Mouse (Mus musculus) retina, embryonic 14.5 days (tissue): ENCODE results near the gene Ppp2r2c.
A peak's percentile ranks its signal among the peaks of the same experiment; 100 is the strongest.
"Not testable (repeated sequence)": the region's sequence is repeated elsewhere in the genome, so short reads cannot be mapped to it uniquely, and the experiment has no call there.

Source experiments
- DNase-seq: peaks from one replicate; pipeline ENCODE4 v3.0.0-alpha.2; 2015; ENCODE audit warnings: low spot score

Gene Ppp2r2c

DNA sequence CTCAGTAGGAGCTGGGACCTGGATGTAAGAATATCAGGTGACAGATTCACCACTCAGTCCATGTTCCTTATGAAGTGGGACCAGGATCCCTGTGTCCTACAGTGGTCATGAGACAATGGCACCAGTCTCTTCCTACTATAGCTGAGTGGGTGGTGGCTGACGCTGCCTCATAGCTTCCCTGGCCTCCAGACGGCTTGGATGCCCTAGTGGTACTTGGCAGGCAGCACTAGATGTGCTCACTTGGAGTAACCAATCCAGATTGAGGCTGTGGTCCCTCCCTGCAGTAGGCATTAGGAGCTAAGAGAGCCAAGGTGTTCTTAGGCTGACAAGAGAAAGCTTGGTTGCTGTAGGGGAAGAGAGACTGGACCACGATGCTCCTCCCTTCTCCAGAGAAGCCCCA is 61.1 kb downstream of the Ppp2r2c start:
- DNase-seq: no peak

DNA sequence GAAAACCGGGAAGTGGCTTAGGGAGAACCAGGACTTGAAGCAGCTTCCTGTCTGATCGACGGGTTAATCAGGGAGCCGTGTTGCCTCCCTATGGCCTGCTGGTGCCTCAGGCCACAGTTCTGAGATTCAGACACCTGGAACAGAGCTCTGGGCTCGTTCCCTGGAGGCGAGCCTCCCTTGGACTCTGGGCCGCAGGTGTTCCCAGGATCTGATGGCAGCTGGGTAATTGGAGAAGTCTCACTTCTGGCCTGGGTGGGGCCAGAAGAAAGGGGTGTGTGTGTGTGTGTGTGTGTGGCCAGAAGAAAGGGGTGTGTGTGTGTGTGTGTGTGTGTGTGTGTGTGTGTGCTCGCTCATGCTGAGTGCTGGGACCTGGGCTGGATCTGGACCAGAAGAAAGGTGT is 65.1 kb downstream of the Ppp2r2c start:
- no peak for DNase-seq

DNA sequence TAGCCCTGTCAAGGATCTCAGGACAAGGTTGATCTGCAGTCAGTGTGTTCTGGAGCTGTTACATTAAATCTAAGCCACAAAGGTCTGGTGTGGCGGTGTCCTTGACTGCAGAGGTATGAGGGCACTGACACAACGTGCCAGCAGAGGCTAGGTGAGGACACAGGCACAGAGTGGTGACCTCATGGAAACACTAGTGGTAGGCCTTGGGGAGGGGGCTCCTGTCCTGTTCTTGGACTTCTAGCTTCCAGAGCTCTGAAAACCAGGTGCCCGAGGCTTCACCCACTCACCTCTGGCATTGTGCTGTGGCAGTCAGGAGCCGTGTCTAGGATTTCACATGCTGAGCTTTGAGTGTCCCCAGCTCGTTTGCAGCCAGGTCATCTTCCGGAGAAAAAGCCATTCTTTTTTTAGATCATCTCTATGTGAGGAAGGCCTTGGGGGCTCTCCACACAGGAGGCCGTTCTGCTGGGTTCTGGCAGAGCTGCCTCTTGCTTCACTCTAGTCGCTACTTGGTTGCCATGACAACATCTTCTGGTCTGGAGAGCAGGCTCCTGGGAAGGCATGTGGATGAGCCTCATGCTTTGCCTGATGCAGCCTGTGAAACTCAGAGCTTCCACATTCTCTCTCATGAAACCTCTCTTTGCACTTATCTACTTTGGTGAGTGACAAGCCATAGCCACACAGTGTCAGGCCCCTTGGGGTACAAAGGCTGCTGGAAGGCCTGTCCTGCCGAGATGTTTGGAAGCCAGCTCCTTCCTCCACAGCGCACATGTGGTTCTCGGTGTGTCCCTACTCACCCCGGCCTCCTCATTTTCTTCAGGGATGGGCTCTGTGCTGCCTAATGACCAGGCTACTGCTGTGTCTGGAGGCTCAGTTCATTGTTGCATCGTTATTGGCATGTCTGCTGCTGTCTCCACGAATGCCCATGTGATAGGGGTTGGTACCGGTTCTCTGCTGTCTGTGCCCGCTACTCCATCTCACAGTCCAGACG is 67.5 kb downstream of the Ppp2r2c start:
- DNase-seq: peak; percentile 68

DNA sequence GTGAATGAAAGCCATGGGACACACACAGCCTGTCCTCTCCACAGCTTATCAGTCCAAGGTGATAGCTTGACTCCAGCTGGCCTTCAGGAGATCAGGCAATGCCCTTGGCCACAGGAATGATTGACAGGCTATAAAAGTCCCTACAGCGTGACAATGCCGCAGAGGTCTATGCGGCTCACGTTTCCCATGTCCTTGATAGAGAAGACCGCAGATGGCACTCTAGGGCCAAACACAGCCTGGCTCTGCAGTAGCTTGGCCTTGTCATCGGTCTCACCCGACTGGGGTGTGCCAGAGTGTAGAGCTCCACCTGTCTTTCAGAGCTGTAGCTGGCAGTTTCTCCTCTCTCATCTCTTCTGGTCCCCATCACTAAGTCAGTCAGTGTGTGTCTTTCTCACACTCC is 68.2 kb downstream of the Ppp2r2c start:
- no peak for DNase-seq

DNA sequence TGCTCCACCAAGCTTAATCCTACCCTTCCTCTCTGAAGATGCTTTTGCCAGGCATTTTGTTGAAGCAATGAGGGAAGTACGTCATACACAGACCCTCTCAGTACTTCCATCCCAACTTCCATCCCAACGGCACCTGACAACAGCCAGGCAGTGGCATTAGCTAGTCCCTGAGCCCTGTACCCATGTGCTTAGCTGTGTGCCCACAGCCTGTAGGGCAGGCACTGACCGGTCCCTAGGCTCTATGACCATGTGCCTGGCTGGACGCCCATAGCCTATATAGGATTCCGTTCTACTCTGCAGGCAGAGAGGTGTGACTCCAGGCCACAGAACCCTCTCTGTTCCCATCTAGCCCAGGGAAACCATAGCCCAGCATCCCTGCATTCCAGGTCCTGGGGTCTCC is 69.7 kb downstream of the Ppp2r2c start:
- DNase-seq: no peak

DNA sequence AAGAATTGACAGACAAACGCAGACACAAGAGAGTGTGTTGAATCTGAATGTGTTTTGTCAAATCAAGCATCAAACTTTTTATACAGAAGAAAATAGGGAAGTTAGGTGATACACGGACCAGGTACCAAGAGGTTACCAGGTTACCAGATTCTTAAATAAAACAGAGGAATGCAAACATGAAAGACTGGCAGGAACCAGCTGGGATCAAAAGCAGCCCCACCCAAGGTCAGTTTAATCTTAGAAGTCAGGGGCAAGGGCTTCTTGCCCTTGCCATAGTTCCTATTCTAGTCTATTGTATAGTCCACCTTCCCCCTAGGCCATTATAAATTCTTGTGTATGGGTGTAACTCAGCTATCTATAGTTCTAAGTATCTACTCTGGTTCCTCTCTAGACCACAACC is 70.7 kb downstream of the Ppp2r2c start:
- not testable (repeated sequence) for DNase-seq

DNA sequence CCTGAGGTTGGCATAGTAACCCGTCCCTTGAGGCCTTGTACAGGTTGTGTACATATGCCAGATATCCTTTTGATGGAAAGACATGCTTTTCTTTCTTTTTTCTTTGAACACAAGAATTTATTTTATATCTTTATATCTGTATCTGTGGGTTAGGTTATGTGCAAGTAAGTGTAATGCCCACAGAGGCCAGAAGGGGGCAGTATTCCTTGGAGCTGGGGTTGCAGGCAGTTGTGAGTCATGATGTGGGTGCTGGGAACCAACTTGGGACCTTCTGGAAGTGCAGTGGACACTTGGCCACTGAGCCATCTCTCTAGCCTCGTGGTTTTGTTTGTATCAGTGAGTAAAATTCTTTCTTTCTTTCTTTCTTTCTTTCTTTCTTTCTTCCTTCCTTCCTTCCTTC is 74.1 kb downstream of the Ppp2r2c start:
- DNase-seq: no peak

DNA sequence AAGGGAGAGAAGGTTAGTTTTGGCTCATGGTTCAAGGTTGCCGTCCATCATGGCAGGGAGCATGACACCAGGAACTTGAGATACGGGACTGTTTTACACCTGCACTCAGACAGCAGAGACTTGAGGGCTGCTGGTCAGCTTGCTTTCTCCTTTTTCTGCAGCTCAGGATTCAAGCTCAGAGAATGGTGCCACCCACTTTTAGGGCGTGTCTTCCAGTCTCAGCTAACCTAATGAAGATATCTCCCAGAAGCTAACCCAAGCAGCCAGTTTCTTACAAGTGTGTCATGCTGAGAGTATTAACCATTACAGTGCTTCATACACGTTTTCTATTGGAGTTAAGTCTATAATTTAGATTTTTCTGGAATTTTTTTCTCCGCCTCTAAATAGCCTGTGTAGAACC is 76.2 kb downstream of the Ppp2r2c start:
- no peak for DNase-seq

DNA sequence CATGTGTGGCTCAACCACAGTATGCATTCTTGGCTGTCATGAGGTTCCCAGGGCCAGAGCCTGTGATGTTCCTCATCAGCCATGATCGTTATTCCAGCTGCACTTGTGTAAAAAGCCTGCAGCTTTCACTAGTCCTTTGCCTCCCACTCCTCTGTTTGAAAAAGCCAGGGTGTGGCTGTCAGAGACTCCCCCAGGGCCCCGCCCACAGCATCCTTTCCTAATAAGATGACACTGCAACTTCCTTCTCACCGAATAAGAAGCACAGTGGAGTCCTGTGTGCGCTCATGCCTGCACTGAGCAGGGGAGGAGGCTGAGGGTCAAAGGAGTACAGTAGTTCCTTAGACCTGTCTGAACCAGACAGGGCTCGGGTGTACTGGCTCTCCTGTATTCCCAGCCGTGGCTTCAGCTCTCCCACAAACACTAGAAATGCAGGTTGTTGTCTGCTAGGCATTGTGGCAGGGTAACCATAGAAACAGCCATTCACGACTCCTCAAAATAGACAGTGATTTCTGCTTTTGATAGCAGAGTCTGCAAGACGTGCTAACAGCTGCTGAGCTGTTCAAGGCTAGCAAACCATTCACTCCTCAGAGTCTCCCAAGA is 76.9 kb downstream of the Ppp2r2c start:
- no peak for DNase-seq

DNA sequence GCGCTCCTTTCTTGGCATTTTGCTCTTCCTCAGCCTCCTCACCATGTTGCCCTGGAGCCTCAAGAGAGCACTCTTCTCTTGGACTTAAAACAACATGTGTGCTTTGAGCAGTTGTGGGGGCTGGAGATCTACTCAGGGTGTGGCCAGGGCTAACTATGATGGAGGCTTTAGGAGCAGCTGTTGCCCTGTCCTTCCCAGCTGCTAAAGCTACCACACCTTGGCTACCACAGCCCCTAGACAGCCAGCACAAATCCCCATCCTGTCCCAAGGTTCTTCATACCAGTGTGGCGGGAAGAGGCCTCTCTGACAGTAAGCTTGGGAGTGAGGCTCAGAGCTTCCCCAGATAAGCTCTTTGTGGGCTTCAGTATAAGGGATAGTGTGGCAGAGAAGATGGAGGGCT is 77.4 kb downstream of the Ppp2r2c start:
- DNase-seq: no peak

DNA sequence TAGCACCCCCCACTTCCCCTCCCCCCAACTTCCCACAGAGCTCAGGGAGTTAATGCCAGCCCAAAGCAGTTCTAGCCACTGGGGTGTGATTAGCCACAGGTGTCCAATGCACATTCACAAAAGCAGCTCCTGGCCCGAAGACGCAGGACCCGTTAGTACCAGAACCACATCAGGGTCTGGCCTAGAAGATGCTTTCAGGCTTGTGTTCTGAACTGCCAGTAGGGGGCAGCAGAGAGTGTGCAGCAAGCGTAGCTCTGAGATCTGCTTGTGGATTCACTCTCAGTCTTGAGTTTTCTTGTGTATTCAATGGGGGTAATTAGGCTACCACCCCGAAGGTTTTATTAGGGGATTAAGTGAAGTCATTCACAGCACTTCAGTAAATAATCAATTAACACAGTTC is 78.1 kb downstream of the Ppp2r2c start:
- peak; percentile 89 for DNase-seq

DNA sequence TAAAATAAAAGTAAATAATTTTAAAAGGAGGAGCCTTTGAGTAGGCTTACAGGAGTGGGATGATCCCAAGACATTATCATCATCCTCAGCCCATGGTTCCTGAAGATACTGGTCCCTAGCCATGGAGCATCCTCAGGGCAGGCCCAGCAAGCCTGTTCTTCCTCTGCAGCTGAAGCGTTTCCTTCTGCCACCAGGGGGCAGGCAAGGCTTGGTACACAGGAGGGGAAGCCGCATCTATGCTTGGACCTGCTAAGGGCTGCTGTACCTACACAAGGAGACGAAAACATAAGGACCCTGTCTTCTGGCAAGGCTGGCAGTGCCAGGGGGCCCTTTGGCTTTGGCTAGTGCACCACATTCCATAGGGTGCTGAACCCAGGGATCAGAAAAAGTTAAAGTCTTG is 80.5 kb downstream of the Ppp2r2c start:
- DNase-seq: peak; percentile 87

DNA sequence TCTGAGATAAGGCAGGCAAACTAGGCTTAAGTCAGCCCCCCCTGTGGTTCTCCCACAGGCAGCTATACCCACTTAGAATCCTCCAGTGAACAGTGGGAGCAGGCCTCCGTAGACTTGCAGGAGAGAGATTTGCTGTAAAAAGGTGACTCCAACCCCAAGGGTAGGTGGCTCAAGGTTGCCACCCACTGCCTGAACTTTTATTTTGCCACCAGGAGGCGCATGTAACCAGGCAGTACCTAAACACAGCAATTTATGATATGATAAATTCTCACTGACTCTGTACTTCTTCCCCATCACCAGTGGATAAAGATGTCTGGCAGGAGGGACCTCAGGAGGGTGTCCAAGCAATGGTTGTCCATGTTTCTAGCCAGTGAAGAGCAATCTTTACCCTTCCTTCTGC is 82.6 kb downstream of the Ppp2r2c start:
- DNase-seq: peak; percentile 46

DNA sequence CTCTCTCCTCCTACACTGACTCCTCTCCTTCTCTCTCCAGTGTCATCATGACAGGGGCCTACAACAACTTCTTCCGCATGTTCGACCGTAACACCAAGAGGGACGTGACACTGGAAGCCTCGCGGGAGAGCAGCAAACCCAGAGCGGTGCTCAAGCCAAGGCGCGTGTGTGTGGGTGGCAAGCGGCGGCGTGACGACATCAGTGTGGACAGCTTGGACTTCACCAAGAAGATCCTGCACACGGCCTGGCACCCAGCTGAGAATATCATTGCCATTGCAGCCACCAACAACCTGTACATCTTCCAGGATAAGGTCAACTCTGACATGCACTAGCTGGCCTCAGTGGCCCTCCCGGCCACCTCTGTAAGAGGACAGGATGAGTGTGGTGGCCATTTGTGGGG is 84.0 kb downstream of the Ppp2r2c start:
- DNase-seq: no peak

DNA sequence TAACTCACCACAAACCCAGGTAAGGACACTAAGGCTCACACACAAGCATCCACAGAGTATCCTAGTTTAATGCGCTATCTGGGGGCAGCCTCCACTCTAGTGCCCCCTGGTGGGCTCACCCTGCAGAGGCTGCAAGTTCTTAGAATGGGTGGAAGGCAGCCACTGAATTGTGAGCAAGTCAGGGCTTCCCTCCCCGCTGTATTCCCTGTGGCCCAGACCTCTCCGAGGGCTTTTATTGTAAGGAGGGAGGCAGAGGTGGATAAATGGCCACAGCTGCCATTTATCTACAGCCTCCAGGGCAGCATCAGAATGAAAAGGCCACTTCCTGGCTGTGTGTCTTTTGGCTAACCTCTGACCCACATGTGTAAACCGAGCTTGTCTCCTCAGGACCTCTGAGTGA is 87.1 kb downstream of the Ppp2r2c start:
- DNase-seq: peak; percentile 59

DNA sequence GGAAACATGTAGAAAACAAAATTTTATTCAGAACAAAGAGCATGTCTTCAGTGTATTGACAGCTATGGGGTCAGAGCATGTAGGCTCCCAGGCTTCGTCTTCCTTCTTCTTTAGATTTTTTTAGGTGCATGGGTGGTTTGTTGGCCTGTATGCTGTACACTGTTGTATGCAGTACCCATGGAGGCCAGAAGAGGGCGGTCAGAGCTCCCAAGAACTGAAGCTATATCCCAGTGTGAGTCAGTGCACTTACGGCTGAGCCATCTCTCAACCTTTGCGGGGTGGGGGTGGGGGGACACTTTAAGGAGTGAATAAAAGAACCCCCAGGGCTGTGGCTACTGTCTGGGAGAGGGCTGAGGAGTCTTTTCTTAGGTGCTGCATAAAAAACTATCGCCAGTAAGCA is 90.5 kb downstream of the Ppp2r2c start:
- peak; percentile 82 for DNase-seq

DNA sequence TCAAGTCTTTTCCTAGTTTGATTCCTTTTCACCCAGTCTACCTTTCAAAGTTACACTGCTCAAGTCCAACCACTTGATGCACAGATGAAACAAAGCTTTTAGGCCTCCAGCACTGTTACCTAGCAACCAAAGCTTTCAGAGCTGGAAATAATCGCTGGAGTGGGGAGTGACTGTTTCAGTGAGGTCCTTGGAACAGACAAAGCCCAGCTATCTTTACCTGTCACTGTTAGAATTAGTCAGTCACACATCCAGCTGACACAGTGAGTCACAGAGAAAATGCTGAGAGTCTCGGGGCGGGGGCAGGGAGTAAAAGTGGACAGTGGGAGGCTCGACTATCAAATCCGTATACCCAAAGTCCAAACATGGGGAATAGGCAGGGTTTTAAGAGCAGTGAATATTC is 92.2 kb downstream of the Ppp2r2c start:
- DNase-seq: peak; percentile 81

DNA sequence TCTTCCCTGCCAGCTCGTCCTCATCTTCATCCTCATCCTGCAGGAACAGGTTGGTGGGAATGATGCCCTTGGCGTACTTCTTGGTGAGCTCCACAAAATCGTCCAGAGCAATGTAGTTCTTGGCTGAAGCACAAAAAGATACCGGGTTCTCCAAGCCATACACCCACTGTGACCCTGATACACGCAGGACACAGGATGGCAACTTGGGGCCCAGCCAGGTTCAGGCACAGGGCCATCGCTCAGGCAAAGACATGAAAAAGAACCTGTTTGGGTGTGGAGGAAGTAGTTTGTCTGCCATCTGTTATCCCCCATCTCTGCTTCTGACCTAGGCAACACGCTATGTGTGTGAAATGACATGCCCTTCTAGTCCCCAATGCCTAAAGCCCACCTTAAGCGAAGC is 103.3 kb downstream of the Ppp2r2c start:
- no peak for DNase-seq

DNA sequence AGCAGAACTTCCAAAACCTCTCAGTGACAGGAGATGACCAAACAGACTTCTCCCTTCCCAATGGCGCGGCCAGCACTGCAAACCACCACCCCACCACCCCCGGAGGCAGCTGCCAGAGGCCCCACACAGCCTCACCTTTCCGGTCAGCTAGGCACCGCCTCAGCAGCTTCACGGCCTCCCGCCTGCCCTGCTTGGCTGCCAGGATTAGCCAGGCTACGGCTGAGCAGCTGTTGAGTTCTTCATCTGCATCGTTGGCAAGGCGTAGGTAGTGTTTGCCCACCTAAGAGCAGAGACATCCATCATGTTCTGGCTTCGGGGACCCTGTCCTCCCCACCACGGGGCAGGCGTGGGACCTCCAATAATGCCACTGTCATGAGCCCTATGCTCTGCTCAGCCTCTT is 107.0 kb downstream of the Ppp2r2c start:
- DNase-seq: no peak

DNA sequence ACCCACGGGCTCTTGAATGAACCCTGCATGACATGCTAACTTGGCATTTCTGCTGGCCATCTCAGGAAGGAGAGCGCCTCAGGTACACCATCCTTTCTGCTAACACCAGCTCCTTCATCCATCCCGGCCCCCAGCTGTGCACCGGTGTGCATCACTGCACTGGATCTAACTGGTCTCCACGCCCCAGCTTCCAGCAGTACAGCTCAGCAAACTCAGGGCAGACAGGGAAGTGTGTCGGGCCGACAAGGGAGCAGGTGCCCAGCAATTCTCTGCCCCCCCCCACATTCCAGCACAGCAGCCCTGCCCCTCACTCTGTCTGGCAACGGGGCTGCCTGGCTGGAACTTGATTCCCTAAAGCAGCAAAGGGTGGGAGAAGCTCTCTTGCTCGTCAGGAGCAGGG is 109.5 kb downstream of the Ppp2r2c start:
- no peak for DNase-seq

DNA sequence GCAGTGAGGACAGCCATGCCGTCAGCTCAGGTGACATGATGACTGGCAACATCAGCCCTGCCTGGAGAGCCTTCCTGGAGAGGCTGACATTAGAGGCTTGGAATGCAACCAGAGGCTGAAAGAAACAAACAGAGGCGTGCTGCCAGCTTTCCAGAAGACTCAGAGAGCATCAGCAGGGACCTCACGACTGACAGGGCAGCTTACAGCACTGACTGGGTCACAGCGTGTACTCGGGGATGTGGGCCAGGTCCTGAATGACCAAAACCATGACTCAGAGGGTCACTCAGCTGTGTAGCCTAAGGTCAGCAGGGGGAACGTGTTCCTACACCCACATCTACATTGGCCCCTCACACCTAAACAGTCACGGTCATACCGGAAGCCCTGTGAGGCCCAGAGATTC is 110.7 kb downstream of the Ppp2r2c start:
- no peak for DNase-seq

DNA sequence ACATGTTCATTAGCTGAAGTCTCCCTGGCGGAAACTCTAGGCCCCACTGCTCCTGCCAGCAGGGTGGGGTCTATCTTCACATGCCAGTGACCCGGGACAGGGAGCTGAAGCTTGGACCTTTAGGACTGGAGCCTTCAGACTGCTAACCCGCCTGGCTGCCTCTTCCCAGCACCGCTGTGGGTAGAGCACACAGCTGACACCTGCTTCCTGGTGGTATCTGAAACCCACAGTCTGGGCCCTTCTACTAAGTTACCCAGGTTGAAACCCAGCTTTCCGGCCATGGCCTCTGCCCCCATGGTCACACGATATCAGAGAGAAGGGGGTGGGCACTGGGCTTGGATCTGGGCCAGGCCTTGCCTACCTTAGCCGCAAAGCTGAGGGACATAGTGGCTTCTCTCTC is 111.3 kb downstream of the Ppp2r2c start:
- DNase-seq: no peak

DNA sequence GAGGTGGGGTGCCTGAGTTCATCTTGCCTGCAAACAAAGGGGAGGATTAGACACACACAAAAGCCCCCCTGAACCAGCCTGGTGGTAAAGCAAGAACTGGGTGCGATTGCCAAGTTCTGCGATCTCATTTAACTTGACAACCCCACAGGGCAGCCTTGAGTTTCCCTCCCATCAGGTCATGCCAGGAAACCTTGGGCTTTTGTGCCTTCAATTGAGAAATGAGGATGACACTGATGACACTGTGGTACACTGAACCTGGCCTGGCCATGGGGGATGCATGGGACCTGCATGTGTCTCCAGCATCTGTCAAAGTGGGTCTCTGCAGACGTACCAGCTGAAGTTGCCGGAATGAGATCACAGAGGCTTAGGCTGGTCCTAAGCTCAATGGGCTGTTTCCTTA is 114.0 kb downstream of the Ppp2r2c start:
- no peak for DNase-seq

DNA sequence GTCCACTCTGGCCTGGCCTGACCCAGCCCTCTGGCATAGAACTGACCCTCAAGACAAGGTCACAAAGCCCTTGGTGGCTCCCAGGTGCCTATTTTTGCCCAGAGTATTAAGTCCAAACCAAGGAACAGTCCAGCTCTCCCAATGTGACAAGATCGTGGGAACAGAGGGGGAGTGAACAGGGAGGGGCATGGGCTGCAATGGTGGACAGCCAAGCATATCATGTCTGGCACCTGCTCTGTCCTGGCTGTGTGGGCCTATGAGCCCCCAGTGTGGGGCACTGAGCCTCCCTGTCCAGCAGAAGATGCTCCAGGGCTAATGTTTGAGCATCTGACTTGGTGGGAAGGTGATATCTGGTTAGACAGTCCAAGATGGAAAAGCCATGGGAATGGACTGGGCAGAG is 118.3 kb downstream of the Ppp2r2c start:
- DNase-seq: no peak
